Mouse (Mus musculus) liver (tissue): Measurements from ENCODE around the gene Stag3.

Experiments
- DNase-seq: peaks from one replicate; pipeline ENCODE4 v3.0.0-alpha.2; 2020; ENCODE audit warnings: mixed read lengths

Gene Stag3

DNA sequence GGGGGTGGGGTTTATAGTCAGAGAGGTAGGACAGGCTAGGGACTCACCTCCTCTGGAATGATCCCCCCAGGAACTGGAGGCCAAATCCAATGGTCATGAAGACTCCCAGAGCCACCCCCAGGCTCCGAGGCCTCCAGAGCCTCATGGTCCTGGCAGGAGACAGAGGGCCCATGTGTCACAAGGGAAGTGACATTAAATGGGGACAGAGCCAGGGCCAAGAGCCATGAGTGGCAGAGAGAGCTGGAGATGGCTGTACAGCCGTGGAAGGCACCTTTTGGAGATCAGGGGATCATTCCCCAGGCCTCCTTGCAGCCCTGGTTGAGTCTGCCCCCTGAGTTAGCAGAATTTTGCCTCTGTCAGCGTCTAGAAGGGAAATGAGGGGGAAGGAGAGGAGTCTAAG is 8.8 kb upstream of the Stag3 start:
- DNase-seq: no peak

DNA sequence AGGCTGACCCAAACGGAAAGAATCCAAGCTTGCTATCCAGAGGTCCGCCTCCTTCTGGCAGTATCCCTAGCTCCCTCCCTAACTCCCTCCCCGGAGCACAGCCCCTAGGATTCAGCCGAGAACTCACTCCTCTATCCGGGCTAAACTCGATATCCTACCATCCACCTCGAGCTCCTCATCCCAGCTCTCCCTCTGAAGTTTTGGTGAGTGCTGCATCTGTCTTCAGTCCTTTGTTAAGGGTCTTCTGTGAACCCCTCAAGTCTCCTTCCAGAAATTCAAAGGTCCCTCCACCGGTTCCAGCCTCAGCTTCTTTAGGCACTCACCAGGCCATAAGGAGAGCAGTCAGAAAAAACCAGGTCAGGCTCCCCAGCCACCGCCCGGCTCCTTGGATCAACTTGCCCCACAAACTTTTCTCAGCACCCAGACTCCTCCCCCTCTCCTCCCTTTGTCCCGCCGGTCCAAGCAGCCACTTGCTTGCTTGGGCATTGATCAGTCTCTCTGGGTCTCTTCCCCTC is 7.6 kb upstream of the Stag3 start, which contains the start of gene Gal3st4:
Gene Gal3st4 (minus strand): TSS at position 432 of the 515 bp plus-strand sequence.
- no peak for DNase-seq

DNA sequence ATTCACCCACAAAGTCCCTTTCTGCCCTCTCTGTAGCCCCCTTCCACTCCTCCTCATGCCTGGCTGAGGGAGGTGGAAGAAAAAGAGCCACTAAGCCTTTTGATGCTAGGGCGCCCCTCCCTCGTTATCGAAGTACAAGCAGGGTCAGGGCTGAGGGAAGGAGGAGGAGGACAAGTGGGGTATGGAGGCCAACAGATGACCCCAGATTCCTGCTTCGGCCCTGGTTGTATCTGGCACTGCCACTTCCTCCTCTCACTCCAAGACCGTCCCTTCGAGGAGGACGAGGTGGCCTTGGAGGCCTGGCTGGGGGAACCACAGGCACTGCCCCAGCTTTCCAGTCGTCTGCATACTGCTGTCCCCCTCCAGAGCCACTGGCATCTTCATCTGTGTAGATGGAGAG is 5.9 kb upstream of the Stag3 start:
- no peak for DNase-seq

DNA sequence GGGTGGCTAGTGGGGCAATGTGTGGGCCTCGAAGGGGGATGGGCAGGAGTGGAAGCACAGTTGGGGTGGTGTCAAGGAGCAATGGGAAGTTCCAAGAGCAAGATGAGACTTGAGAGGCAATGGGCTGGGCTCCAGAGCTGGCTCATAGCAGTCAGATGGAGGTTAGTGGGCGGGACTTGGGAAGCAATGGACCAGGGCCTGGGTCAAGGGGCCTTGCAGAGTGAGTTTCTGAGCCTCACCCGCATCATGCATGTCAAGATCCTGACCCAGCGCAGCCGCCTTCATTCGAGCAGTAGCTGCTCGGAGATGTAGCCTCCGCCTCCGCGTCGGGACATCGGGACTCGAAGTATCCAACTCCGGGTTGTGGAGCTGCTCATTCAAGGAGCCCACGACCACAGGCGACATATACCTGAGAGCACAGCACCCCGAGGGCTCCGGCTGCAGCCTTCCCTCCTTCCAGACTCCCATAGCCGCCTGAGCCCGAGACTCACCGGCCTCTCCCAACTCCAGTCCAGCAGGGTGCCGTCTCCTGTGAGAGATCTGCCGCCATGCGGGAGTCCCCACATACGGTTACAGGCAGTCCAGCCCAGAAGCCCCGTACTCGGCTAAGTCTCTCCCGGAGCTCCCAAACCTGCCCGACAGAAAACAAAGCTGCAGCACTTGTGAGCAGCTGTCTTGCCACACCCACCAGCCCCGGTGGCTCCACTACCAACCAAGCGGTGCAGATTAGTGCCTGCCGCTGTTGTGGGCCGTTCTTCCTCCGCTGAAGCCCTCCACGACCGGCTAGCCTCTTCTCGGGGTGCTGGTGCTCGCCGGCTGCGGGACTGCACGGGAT is 4.6 kb upstream of the Stag3 start:
- DNase-seq: no peak

DNA sequence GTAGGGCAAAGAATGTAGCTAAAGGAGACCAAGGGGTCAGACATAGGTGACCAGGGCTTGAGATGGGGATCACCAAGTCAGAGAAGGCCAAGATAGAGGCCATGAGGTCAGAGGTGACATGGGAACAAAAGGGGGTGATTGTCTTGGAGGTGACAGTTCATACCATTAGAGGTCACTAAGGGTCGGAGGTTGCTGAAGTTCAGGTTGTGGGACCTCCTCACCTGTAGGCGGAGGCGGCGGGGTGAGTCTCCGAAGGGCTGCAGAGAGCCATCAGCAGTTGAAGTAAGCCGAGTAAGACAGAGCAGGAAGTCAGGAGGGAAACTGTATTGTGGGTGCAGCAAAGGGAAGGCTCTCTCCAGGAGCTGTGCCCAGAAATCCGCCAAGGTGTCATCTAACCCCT is 2.0 kb upstream of the Stag3 start:
- DNase-seq: no peak

DNA sequence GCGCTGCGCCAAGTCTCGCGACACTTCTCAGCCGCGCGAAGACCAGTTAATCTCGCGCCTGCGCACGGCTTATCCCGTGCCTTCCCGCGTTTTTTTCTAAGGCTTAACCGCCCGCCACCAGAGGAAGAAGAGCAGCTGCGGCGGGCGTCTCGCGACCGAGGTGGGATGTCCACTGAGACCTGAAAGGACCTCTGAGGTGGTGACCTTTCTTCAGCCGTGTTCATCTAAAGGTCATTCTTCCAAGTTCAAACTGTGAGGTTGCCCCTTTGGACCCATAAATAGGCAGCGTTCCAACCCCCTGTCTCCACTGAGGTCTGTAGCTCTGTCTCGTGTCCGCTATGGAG is 357 bp downstream of the Stag3 start:
- no peak for DNase-seq

DNA sequence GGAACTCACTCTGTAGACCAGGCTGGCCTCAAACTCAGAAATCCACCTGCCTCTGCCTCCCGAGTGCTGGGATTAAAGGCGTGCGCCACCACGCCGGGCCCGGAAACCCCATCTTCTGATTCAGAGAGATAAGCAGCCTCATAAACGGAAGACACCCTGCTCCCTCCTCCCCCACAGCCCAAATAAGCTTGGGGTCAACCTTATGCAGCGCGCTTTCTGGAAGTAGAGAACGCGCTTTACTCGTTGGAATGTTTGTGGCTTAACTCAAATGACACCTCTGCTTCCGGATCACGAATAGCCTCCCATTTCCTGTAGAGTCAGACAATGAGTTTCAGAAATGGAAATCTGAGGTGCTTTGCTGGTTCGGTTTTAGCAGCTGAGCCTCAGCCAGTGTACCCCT is 789 bp downstream of the Stag3 start:
- no peak for DNase-seq

DNA sequence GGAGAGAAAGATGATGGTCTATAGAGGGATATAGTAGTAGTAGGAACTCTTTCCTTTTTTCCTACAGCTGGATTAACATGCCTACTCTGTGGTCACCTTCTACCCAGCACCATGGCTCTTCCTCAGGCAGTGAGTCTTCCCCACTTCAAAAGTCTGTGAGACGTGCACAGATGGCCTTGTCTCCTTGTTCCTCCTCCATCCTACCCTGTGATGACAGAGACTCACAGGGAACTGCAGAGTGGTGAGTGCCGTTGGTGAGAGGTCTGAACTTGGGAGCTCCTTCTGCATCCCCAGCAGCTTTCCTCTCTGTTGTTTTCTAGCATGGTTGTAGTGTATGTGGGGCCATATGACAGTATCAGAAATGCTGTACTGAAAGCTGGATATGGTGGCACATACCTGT is 1.8 kb downstream of the Stag3 start:
- DNase-seq: no peak

DNA sequence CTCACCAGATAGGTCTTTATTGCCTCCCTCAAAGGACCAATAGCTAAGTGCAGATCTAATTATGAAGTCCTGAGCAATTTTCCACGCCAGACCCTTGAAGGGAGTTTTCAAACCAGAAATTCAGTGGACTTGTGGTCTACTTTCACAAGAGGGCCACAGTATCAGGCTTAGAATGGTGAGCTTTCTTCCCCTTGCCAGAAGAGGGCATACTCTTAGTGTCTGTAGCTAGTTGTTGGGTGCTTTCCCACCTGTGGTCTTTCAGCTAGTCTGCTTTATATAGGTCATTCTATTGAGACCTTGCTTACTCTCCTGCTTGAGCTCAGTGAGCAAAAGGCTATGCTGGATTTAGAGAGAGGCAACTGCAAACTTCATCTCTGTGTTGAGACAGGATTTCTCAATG is 3.5 kb downstream of the Stag3 start:
- no peak for DNase-seq

DNA sequence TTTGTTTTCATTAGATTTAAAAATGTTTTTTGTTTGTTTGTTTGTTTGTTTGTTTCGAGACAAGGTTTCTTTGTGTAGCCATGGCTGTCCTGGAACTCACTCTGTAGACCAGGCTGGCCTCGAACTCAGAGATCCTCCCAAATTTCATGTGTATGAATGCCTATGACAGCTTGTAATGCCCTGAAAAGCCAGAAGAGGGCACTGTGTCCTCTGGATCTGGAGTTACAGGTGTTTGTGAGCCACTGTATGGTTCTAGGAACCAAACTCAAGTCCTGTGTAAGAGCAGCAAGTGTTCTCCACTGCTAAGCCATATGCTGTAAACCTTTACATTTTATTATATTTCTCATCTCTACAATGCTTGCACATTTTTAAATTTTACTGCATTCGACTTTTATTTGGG is 7.8 kb downstream of the Stag3 start:
- DNase-seq: no peak

DNA sequence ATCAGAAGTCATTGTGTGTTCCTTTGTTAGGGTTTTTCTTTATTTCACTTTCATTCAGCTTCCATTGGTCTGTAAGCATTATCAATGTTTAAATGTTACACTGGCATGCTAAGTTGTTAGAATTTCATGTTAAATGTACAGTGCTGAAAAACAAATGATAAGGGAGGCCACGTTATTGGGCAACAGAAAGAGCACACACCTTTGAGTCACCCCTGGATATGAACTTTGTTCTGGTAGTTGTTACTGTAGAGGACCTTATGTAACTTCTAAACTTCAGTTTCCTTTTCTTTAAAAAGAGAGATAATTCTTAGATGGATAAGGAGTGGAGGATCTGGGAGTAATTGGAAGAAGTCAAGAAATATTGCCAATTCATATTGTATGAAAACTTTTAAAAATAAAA is 11.6 kb downstream of the Stag3 start:
- no peak for DNase-seq

DNA sequence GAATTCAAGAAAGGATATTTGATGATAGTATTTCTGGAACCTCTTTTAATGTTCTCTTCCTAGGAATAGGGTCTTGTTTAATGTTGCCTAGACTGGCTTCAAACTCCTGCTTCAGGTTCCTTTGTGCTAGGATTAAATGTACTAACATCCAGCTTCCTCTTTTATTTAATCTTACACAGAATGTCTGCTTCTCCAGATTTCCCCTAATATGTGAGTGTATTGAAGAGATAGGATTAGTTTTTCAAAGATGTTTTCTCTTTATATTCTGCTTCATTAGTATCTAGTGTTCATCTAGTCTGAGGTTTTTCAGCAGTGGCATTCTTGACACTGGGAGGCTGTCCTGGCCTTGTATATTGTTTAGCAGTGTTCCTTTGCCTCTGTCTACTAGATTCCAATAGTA is 14.1 kb downstream of the Stag3 start:
- DNase-seq: no peak

DNA sequence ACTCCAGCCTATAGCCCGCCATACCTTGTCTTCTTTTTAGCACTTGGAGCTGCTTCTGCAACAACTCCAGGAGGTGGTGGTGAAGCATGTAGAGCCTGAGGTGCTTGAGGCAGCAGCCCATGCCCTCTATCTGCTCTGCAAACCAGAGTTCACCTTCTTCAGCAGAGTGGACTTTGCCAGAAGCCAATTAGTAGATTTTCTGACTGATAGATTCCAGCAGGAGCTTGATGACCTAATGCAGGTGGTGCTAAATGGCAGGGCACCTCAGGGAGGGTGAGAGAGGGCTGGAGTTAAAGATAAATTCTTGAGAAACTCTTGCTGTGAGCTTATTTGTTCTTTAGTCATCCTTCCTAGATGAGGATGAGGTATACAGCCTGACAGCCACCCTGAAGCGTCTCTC is 19.6 kb downstream of the Stag3 start:
- DNase-seq: no peak

DNA sequence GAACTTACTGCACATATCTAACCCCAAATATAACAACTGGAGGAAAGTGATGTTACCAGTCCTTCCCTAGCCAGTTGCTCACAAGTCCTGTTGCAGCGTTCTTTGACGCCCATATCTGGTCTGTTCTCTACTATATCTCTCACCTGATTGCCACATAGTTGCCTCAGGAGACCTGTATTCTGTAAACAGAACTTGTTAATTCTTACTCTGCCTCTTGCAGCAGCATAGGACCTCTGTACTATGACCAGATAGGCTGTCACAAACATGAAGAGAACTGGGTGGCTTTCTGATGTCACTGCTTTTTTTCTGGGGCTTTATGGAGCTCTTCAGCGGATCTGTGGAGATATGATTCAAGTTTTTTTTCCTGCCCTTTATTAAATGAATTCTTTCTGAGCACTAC is 32.8 kb downstream of the Stag3 start:
- no peak for DNase-seq

DNA sequence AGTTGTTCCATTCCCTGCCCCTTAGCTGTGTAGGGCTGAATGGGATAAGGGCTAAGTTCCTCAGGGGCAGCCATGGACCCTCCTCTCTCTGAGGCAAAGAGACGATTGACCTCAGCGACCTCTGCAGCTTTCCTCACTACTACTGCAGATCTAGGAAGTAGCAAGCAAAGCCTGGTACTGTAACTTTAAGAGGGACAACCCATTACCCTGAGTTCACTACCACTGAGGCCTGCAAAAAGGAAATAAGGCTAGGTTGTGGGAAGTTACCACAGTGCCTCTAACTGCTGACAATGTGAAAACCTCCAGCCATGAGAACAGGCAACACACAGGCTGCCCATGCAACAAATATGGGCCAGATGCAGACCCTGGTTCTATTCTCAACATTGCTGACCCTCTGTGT is 61.6 kb downstream of the Stag3 start, which contains the start of gene Pvrig:
Gene Pvrig (plus strand): TSS at position 301 of the 400 bp plus-strand sequence.
- DNase-seq: no peak

DNA sequence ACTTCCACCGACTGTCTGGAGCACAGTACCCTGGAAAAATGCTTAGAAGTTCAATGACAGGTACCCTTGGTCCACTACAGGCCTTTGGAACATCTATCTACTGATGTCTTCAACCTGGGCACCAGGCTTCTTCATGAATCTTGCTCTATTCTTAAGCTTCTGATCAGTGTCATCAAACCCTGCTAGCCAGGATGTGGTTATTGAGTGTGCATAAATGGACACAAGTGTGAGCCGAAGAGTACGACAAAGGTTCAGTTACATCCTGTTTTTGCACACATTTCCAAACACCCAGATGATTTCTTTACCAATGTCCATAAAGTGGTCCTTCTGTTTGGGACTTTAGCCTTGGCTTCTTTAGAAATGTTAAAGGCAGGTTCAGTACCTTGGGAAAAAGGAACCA is 63.2 kb downstream of the Stag3 start:
- DNase-seq: no peak
